Mouse (Mus musculus) limb, embryonic 15.5 days (tissue): ENCODE data around the gene Sptan1. TPM values are rescaled to one million over a fixed set of nuclear protein-coding genes. Genes with fewer than 3 reads are reported as not detected.
"Not testable (repeated sequence)": the region's sequence is repeated elsewhere in the genome, so short reads cannot be mapped to it uniquely, and the experiment has no call there.

Experiments used
- ATAC-seq: fragments of 200-750 bp; cut with Nextera tagmentation; 2 replicates; pipeline ENCODE4 v1.8.0; 2017; ENCODE audit warnings: low read depth, moderate TSS enrichment; ENCODE audit not compliant: insufficient number of reproducible peaks, low FRiP score, low TSS enrichment
- H3K27ac ChIP-seq: fragments of 300-500 bp; sonication (generic); 2 replicates; pipeline ENCODE4 v1.5.1; 2015; ENCODE audit warnings: moderate library complexity, mild to moderate bottlenecking, inconsistent platforms
- H3K27me3 ChIP-seq: fragments of 300-500 bp; sonication (generic); 2 replicates; pipeline ENCODE4 v1.6.1; 2015; ENCODE audit warnings: inconsistent platforms
- H3K36me3 ChIP-seq: fragments of 300-500 bp; sonication (generic); 2 replicates; pipeline ENCODE4 v1.6.1; 2015; ENCODE audit warnings: inconsistent platforms
- H3K4me1 ChIP-seq: fragments of 300-500 bp; sonication (generic); 2 replicates; pipeline ENCODE4 v1.6.1; 2015; ENCODE audit warnings: inconsistent platforms
- H3K4me2 ChIP-seq: fragments of 300-500 bp; sonication (generic); 2 replicates; pipeline ENCODE4 v1.6.1; 2015; ENCODE audit warnings: mild to moderate bottlenecking, inconsistent platforms
- H3K4me3 ChIP-seq: fragments of 300-500 bp; sonication (generic); 2 replicates; pipeline ENCODE4 v1.5.1; 2015; ENCODE audit warnings: mild to moderate bottlenecking, inconsistent platforms
- H3K9ac ChIP-seq: fragments of 300-500 bp; sonication (generic); 2 replicates; pipeline ENCODE4 v1.6.1; 2015; ENCODE audit warnings: inconsistent platforms
- H3K9me3 ChIP-seq: fragments of 300-500 bp; sonication (generic); 2 replicates; pipeline ENCODE4 v1.6.1; 2016; ENCODE audit warnings: inconsistent platforms
- WGBS: fragments of 180-500 bp; shearing (Covaris S2); methylation state at CpG from one replicate; pipeline ENCODE4 v1.1.7; 2015; 5-methylcytosine and 5-hydroxymethylcytosine counted together
- polyA plus RNA-seq: library from polyadenylated mRNA; unstranded; fragments of >200 nt; fragmentation: Nextera tagmentation; extraction: Ambion mirVana; gene quantifications from 2 replicates; pipeline ENCODE4 v1.2.1, GENCODE M21; 2015

Sptan1 gene
- polyA plus RNA-seq, 1 experiment from 2014 or later = 95.5 TPM

DNA sequence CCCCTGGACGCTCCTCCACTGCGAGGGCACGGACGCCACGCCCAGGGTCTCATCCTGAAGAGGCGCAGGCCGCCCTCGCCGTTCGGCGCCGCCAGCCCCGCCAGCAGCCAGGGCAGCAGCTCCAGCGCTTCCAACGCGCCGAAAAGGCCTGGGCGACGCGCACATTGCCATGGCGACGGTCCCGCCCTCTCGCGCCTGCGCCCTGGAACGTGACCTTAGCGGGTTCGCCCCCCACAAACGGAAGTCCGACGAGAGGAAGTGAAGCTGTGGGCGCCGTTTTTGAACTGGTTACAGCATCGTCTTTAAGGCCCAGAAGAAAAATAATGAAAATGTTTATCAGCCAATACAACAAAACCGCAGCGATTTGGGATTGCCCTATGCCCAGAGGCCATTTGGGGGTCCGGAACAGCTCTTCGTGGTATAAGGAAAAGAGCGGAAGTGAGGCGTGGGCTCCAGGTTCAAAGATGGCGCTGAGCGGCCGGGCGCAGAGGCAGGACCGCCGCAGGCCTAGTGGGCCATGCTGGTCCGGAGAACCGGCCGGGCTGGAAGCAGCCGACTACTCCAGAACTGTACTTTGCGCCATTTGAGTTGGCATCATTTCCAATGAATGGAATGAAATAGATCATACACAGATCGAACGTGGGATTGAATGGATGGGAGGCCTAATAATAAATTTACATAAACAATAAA, 83.5 kb downstream of the Sptan1 start, which contains the start of gene Wdr34:
Gene Wdr34, minus strand, starts transcription at position 183 of the 690 bp plus-strand sequence.
- Histone ChIP-seq H3K9ac (peak within 1 kb of the TSS; percentile 65), H3K27me3 (no peaks in the 10 kb centered on the region), H3K9me3 (no peaks in the 10 kb centered on the region), H3K27ac (peak within 1 kb of the TSS; percentile 93), H3K4me2 (peak within 1 kb of the TSS; percentile 69), H3K4me3 (peak within 1 kb of the TSS; percentile 73), H3K4me1 (0 out of 2 replicates have a peak, but pooled peaks cover 5% of the 10 kb centered on the region), H3K36me3 (peaks cover 10% of the 10 kb centered on the region)
- under 1% methylated on average over 52 of the region's 54 CpGs for WGBS
- ATAC-seq = peak; percentile 90

DNA sequence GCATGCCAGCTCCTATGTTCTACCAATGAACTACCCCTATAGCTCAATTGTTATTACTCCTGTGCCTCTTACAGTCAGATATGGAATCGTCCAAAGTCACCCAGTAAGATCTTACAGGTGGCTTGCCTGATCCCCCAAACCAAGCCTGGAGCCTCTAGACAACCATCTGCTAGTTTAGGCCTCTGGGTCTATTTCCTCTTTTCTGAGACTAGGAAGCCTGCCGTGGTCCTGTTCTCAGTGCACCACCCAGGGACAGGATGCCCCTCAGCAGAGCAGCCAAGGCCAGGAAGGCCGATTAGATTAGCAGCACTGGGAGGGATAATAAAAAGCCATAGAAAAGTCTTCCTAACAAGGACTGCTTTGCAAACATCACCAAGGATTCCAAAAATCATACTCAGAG, 84.5 kb downstream of the Sptan1 start:
- Histone ChIP-seq H3K4me3 (no peak overlapping the region), H3K36me3 (peaks cover 7% of the 10 kb centered on the region; the same call in 1 of the 2 replicates), H3K27ac (no peak overlapping the region), H3K27me3 (no peaks in the 10 kb centered on the region), H3K9ac (no peak overlapping the region), H3K4me2 (no peak overlapping the region), H3K4me1 (0 out of 2 replicates have a peak, but pooled peaks cover 5% of the 10 kb centered on the region), H3K9me3 (no peaks in the 10 kb centered on the region)
- WGBS = 85% methylated on average over 3 of the region's 3 CpGs
- ATAC-seq = no peak

DNA sequence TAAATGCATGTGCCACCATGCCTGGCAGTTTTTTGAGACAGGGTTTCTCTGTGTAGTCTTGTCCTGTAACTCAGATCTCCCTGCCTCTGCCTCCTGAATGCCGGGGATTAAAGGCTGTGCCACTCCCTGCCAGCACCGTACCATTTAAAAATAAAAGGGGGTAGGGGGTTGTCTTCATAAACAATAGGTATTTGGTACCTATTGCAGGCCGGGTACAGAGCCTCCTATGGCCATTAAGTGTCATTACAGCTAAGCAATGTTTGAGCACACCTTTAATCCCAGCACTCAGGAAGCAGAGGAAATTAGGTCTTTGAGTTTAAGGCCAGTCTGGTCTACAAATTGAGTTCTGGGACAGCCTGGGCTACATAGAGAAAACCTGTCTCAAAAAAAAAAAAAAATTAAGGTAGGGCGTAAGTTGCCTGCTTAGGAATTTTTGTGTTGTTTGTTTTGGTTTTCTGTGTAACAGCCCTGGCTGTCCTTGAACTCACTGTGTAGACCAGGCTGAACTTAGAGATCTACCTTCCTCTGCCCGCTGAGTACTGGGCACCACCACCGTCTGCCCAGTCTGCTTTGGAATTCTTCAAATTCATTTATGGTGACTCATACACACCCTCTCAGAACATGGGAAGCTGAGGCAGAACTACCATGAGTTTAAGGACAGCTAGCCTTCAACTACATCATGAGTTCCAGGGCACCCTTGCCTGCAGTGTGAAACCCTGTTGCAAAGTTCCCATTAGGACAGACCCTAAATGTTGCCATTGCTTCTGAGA, 86.8 kb downstream of the Sptan1 start:
- H3K9me3 ChIP-seq = no peaks in the 10 kb centered on the region
- H3K27ac ChIP-seq = no peak overlapping the region
- H3K9ac ChIP-seq = no peak overlapping the region
- ATAC-seq = no peak
- H3K27me3 ChIP-seq = no peaks in the 10 kb centered on the region
- H3K36me3 ChIP-seq = no peaks in the 10 kb centered on the region
- WGBS = 37% methylated on average over 6 of the region's 6 CpGs
- H3K4me3 ChIP-seq = no peak overlapping the region
- no peak overlapping the region for H3K4me2 ChIP-seq
- H3K4me1 ChIP-seq = 0 out of 2 replicates have a peak, but pooled peaks cover 5% of the 10 kb centered on the region

DNA sequence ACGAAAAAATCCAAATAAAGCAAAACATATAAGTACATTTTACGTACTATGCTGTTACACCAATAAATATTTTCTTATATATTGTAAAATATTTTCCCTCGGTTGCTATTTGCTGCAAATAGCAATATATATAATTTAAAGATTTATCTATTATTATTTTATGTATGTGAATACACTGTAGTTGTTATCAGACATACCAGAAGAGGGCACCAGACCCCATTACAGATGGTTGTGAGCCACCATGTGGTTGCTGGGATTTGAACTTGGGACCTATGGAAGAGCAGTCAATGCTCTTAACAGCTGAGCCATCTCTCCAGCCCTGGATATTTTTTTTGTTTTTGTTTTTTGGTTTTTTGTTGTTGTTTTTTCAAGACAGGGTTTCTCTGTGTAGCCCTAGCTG, 90.0 kb downstream of the Sptan1 start:
- H3K36me3 ChIP-seq = not testable (repeated sequence)
- WGBS = 90% methylated on average over 3 of the region's 3 CpGs

DNA sequence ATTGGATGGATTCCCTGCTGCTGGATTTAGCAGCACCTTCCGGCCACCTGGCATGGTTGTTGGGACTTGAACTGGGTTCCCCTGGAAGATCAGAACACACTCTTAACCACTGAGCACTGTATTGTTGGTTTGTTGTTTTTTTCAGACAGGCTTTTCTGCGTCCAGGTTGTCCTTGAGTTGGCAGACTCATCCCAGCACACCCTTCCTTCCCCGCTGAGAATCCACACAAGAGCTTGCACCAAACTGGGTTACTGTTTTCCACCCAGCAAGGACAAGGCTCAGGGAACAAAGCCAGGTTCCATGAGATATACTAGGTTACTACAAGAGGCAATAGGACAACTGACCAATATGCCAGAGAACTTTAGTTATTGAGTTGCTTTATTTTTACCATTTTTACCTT, 91.4 kb downstream of the Sptan1 start:
- no peak for ATAC-seq
- Histone ChIP-seq H3K4me1 (0 out of 2 replicates have a peak, but pooled peaks cover 8% of the 10 kb centered on the region), H3K27ac (no peak overlapping the region), H3K4me2 (no peak overlapping the region), H3K4me3 (no peak overlapping the region), H3K27me3 (no peaks in the 10 kb centered on the region), H3K9me3 (no peaks in the 10 kb centered on the region), H3K36me3 (no peaks in the 10 kb centered on the region), H3K9ac (no peak overlapping the region)
- 81% methylated on average over 3 of the region's 3 CpGs for WGBS

More for the DNA sequence above, 90.0 kb downstream of the Sptan1 start:
- H3K9me3 ChIP-seq, ATAC-seq, H3K4me3 ChIP-seq, H3K4me2 ChIP-seq, H3K27me3 ChIP-seq, H3K27ac ChIP-seq, H3K9ac ChIP-seq, H3K4me1 ChIP-seq: not testable (repeated sequence)

DNA sequence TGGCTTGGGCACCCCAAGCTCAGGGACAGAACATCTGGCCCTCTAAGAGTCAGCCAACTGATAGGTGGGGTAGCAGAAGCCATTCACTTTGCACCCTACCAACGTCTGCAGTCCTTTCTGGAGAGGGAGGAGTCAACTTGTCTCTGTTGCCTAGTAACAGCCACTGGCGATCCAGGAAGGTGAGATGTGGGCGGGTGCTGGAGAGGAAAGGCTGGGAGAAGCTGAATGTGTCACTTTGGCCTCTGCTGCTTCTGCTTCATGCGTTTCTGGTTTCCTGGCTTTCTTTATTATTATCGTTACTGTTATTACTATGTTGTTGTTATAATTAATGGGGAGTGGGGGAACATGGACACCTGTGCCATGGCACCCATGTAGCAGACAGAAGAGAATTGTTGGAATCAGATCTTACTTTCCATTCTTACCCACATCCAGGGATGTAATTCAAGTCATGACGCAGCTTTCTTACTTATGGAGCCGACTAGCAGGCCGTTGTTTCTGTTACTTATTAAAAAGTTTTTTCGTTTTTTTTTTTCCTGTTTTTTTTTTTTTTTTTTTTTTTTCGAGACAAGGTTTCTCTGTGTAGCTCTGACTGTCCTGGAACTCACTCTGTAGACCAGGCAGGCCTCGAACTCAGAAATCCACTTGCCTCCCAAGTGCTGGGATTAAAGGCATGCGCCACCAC, 92.0 kb downstream of the Sptan1 start, which contains the start of gene Set:
Gene Set, plus strand, starts transcription at position 156 of the 682 bp plus-strand sequence.
- ATAC-seq = no peak
- WGBS = 33% methylated on average over 12 of the region's 12 CpGs
- no peaks in the 10 kb centered on the region for H3K27me3 ChIP-seq
- no peak within 1 kb of the TSS for H3K4me3 ChIP-seq
- no peak within 1 kb of the TSS for H3K9ac ChIP-seq
- no peaks in the 10 kb centered on the region for H3K9me3 ChIP-seq
- no peak within 1 kb of the TSS for H3K27ac ChIP-seq
- no peaks in the 10 kb centered on the region for H3K36me3 ChIP-seq
- 0 out of 2 replicates have a peak, but pooled peaks cover 9% of the 10 kb centered on the region for H3K4me1 ChIP-seq
- no peak within 1 kb of the TSS for H3K4me2 ChIP-seq

DNA sequence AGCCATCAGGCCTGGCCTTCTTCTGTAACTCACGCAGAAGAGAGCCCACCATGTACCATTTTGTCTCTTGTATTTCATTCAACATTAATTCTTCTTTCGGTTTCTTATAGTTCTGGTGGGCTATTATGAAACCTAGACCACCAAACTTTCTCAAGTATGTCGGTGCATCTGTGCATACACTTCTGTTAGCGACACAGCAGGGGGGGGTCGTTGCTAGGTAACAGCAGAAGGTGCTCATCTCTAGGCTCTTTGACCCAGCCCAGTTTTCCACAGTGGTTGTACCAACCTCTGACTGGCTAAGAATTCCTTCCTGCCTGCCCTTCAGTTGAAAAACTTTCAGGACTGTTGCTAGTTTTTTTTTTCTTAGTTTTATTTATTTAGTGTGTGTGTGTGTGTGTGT, 93.1 kb downstream of the Sptan1 start:
- H3K4me2 ChIP-seq = no peak overlapping the region
- H3K4me3 ChIP-seq = no peak overlapping the region
- ATAC-seq = no peak
- no peak overlapping the region for H3K27ac ChIP-seq
- H3K9ac ChIP-seq = no peak overlapping the region
- H3K36me3 ChIP-seq = no peaks in the 10 kb centered on the region
- H3K27me3 ChIP-seq = no peaks in the 10 kb centered on the region
- WGBS = 61% methylated on average over 5 of the region's 5 CpGs
- peaks cover 13% of the 10 kb centered on the region for H3K4me1 ChIP-seq
- H3K9me3 ChIP-seq = no peaks in the 10 kb centered on the region

DNA sequence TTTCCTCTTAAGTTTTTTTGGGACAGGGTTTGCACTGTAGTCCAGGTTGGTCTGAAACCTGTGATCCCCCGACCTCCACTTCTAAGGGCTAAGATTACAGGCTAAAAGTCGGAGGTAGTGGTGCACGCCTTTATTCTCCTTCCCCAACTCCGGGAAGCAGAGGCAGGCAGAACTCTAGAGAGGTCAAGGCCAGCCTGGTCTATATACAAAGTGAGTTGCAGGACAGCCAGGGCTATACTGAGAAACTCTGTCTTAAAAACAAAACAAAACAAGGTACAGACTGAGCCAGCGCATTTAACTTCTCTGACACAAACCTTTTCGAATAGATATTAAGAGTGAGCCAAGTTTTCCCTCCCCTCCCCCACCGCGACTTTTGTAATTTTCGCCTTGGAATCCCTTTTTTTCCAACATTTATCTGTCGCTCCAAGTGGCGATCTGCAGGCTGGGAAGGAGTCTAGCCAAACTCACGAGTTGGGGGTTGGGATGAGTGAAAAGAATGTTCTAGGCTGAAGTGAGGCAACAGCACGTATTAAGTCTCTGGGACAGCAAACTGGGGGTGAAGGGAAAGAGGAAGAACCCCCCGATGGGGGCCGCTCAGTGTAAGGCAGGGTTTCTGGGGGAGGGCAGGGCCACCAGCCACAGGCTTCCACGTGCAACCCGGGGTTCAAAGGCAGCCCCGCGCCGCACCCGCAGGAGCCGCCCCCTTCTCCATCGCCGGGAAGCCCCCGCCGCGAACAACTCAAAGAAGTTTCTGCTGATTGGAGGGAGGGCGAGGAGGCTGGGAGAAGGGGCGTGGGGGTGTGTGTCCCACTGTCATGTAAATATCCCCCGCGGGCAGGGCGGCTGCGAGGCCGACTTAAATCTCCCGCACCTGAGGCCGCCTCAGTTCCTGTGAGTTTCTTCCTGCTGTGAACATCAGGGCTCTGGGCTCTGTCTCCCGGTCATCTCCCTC, 96.1 kb downstream of the Sptan1 start:
- 7% methylated on average over 37 of the region's 37 CpGs for WGBS
- ATAC-seq = peak; percentile 24; the same call in 1 of the 2 replicates
- Histone ChIP-seq H3K4me2 (peak overlapping the region; percentile 85), H3K27ac (peak overlapping the region; percentile 91), H3K4me3 (peak overlapping the region; percentile 53), H3K4me1 (peaks cover 34% of the 10 kb centered on the region), H3K9me3 (no peaks in the 10 kb centered on the region), H3K27me3 (no peaks in the 10 kb centered on the region), H3K9ac (peak overlapping the region; percentile 41), H3K36me3 (no peaks in the 10 kb centered on the region)

DNA sequence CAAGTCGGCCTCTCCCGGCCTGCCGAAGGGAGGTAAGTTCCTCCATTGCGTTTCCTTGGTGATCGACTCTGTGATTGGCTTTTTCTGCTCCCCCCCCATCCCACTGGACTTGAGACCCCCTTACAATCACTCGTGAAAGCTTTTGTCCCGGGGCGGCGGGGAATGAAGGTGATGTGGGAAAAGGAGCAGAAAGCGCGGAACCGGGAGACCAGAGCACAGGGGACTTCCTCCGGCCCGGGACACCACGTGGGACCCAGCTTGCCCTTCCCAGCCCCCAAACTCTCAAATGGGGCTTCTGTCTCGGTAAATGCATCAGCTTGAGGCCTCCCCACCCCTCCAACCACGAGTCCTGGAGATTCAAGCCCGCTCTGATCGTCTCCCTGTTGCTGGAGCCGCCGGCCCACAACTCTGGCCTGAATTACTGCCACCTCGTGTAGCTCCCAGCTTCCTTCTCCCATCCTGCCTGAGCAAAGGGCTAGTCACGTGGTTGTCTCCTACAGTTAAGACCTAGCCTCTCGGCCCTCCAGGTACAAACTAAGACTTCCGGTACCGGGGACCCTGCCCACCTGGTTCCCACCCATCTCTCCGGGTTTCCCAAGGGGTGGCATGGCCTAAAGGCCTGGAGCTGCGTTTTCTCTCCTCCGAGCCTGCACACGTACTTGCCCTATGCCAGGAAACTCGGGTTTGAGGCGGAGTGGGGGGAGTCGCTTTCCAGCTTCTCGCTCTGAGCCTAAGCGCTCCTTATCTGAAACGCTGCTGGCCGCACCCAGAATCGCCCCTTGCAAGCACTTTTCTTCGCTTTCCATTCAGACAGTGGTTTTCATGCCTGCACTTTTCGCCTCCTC, 97.1 kb downstream of the Sptan1 start:
- no peak for ATAC-seq
- Histone ChIP-seq H3K9ac (peak overlapping the region; percentile 41), H3K27ac (peak overlapping the region; percentile 91), H3K36me3 (no peaks in the 10 kb centered on the region), H3K9me3 (no peaks in the 10 kb centered on the region), H3K4me3 (peak overlapping the region; percentile 53), H3K27me3 (no peaks in the 10 kb centered on the region), H3K4me1 (peaks cover 34% of the 10 kb centered on the region), H3K4me2 (peak overlapping the region; percentile 85)
- WGBS = 0% methylated on average over 40 of the region's 40 CpGs

DNA sequence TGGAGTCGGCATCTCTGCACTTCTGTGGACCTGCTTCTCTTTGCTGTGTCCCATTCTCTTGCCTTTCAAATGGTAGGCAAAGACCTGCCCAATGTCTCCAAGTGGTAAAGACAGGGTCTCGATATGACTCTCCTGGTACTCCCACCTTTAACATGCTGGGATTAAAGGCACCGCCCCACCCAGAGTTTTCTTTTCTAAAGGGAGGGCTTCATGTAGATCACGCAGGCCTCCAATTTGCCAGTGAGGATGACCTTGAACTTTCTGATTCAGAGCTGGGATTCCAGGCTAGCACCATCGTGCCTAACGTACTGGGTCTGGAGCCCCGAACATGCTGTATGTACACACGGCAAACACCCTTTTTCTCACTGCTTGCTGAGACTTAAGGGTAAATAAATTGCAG, 97.9 kb downstream of the Sptan1 start:
- Histone ChIP-seq H3K27me3 (no peaks in the 10 kb centered on the region), H3K4me2 (peak overlapping the region; percentile 85), H3K36me3 (peaks cover under 1% of the 10 kb centered on the region; the same call in 1 of the 2 replicates), H3K9ac (peak overlapping the region; percentile 41), H3K4me3 (peak overlapping the region; percentile 53), H3K4me1 (peaks cover 40% of the 10 kb centered on the region), H3K9me3 (no peaks in the 10 kb centered on the region), H3K27ac (peak overlapping the region; percentile 91)
- no peak for ATAC-seq
- 5% methylated on average over 8 of the region's 8 CpGs for WGBS
